Mouse (Mus musculus): ENCODE measurements around the gene Gm13695. TPM values are rescaled to one million over a fixed set of nuclear protein-coding genes. Genes with fewer than 3 reads are reported as not detected.

The Gm13695 gene
- polyA plus RNA-seq, 1 experiment = not detected

Other genes with a start within 250 kb of the Gm13695 start
- 8.5 and 18.2 TPM in 2 replicates for gene Itgav, start 242.9 kb upstream of the Gm13695 start, polyA plus RNA-seq (2012; rRNA removed)
- 0.41 and 0.52 TPM in 2 replicates for gene Fam171b, start 154.7 kb upstream of the Gm13695 start, polyA plus RNA-seq (2012; rRNA removed)
- gene Zswim2, start 26.1 kb upstream of the Gm13695 start, polyA plus RNA-seq (2012; rRNA removed) = not detected in 2 replicates
- gene Gm13698, start 11.6 kb upstream of the Gm13695 start, polyA plus RNA-seq (2012; rRNA removed) = not detected in 2 replicates
- gene Gm13693, start 5.8 kb upstream of the Gm13695 start, polyA plus RNA-seq (2012; rRNA removed) = not detected in 2 replicates
- not detected in 2 replicates for gene Gm13696, start 5.8 kb downstream of the Gm13695 start, polyA plus RNA-seq (2012; rRNA removed)
- not detected in 2 replicates for gene Gm13694, start 11.6 kb downstream of the Gm13695 start, polyA plus RNA-seq (2012; rRNA removed)
- not detected in 2 replicates for gene Gm13697, start 17.4 kb downstream of the Gm13695 start, polyA plus RNA-seq (2012; rRNA removed)
- gene Gm13691, start 23.2 kb downstream of the Gm13695 start, polyA plus RNA-seq (2012; rRNA removed) = not detected in 2 replicates